Mouse (Mus musculus) kidney, embryonic 14.5 days (tissue): ENCODE measurements around the gene Mms19. TPM values are rescaled to one million over a fixed set of nuclear protein-coding genes. Genes with fewer than 3 reads are reported as not detected.
A peak's percentile ranks its signal among the peaks of the same experiment; 100 is the strongest.

Experiments used
- ATAC-seq: fragments of 200-750 bp; cut with Nextera tagmentation; 2 replicates; pipeline ENCODE4 v1.8.0; 2017; ENCODE audit warnings: moderate number of reproducible peaks, mild to moderate bottlenecking, moderate TSS enrichment, moderate library complexity; ENCODE audit not compliant: low FRiP score, low TSS enrichment
- H3K27ac ChIP-seq: fragments of 300-500 bp; sonication (generic); 2 replicates; pipeline ENCODE4 v1.5.1; 2014; ENCODE audit warnings: low read depth, mild to moderate bottlenecking, low read length, moderate library complexity, mixed read lengths
- H3K27me3 ChIP-seq: fragments of 300-500 bp; sonication (generic); 2 replicates; pipeline ENCODE4 v1.6.1; 2014; ENCODE audit warnings: mild to moderate bottlenecking, low read length; ENCODE audit not compliant: control insufficient read depth, insufficient read depth
- H3K36me3 ChIP-seq: fragments of 300-500 bp; sonication (generic); 2 replicates; pipeline ENCODE4 v1.6.1; 2014; ENCODE audit warnings: low read length, mixed read lengths; ENCODE audit not compliant: control insufficient read depth, insufficient read depth
- H3K4me1 ChIP-seq: fragments of 300-500 bp; sonication (generic); 2 replicates; pipeline ENCODE4 v1.6.1; 2014; ENCODE audit warnings: low read length, mixed read lengths; ENCODE audit not compliant: control insufficient read depth, insufficient read depth
- H3K4me2 ChIP-seq: fragments of 300-500 bp; sonication (generic); replicated peaks from 2 replicates; pipeline ENCODE4 v1.6.1; 2014; ENCODE audit warnings: low read depth, mild to moderate bottlenecking, low read length
- H3K4me3 ChIP-seq: fragments of 300-500 bp; sonication (generic); 2 replicates; pipeline ENCODE4 v1.5.1; 2014; ENCODE audit warnings: mild to moderate bottlenecking, low read length
- H3K9ac ChIP-seq: fragments of 300-500 bp; sonication (generic); 2 replicates; pipeline ENCODE4 v1.6.1; 2014; ENCODE audit warnings: low read depth, mild to moderate bottlenecking, low read length, moderate library complexity
- H3K9me3 ChIP-seq: fragments of 300-500 bp; sonication (generic); 2 replicates; pipeline ENCODE4 v1.6.1; 2016; ENCODE audit warnings: low read length; ENCODE audit not compliant: control insufficient read depth
- WGBS: fragments of 180-500 bp; shearing (Covaris S2); extraction: QIAGEN DNeasy Blood & Tissue Kit; methylation state at CpG from one replicate; pipeline ENCODE4 v1.1.7; 2014; 5-methylcytosine and 5-hydroxymethylcytosine counted together
- polyA plus RNA-seq: library from polyadenylated mRNA; unstranded; fragments of >200 nt; fragmentation: Nextera tagmentation; extraction: Ambion mirVana; gene quantifications from 2 replicates; pipeline ENCODE4 v1.2.1, GENCODE M21; 2014

Gene Mms19
- polyA plus RNA-seq, 1 experiment from 2014 or later: 42.3 TPM

- H3K9ac ChIP-seq: no peak overlapping the region
- H3K27me3 ChIP-seq: no peaks in the 10 kb centered on the region
- no peak for ATAC-seq
- no peak overlapping the region for H3K4me3 ChIP-seq
- no peaks in the 10 kb centered on the region for H3K9me3 ChIP-seq
- 77% methylated on average over 6 of the region's 6 CpGs for WGBS
- no peaks in the 10 kb centered on the region for H3K36me3 ChIP-seq
- H3K27ac ChIP-seq: no peak overlapping the region
- peaks cover 27% of the 10 kb centered on the region for H3K4me1 ChIP-seq
- no peak overlapping the region for H3K4me2 ChIP-seq
These were observed 34.0 kb upstream of the Mms19 start for GRCm38 (mm10) chr19:42015001-42015400.

- Histone ChIP-seq H3K27ac (peak overlapping the region; percentile 47; the same call in 1 of the 2 replicates), H3K9me3 (no peaks in the 10 kb centered on the region), H3K4me2 (no peak overlapping the region), H3K36me3 (no peaks in the 10 kb centered on the region), H3K9ac (no peak overlapping the region), H3K27me3 (no peaks in the 10 kb centered on the region), H3K4me1 (peaks cover 27% of the 10 kb centered on the region), H3K4me3 (no peak overlapping the region)
- 52% methylated on average over 3 of the region's 3 CpGs for WGBS
- peak; percentile 71 for ATAC-seq
These were observed 33.4 kb upstream of the Mms19 start for GRCm38 (mm10) chr19:42014231-42014825.

- Histone ChIP-seq H3K36me3 (no peaks in the 10 kb centered on the region), H3K4me3 (no peak overlapping the region), H3K4me1 (peaks cover 24% of the 10 kb centered on the region), H3K4me2 (no peak overlapping the region), H3K9ac (no peak overlapping the region), H3K27ac (no peak overlapping the region), H3K27me3 (no peaks in the 10 kb centered on the region), H3K9me3 (no peaks in the 10 kb centered on the region)
- ATAC-seq: 0 out of 2 replicates have a peak, but pooled peaks have one; percentile 17
- WGBS: 55% methylated on average over 7 of the region's 7 CpGs
These were observed 30.2 kb upstream of the Mms19 start for GRCm38 (mm10) chr19:42011123-42011522.

GRCm38 (mm10) chr19:42010436-42010835 lies 29.5 kb upstream of the Mms19 start:
- H3K9ac ChIP-seq: no peak overlapping the region
- no peaks in the 10 kb centered on the region for H3K27me3 ChIP-seq
- H3K4me2 ChIP-seq: no peak overlapping the region
- no peaks in the 10 kb centered on the region for H3K9me3 ChIP-seq
- H3K36me3 ChIP-seq: no peaks in the 10 kb centered on the region
- WGBS: 37% methylated on average over 4 of the region's 4 CpGs
- H3K4me1 ChIP-seq: peaks cover 31% of the 10 kb centered on the region
- H3K27ac ChIP-seq: no peak overlapping the region
- H3K4me3 ChIP-seq: no peak overlapping the region
- no peak for ATAC-seq

GRCm38 (mm10) chr19:42009067-42009466 lies 28.1 kb upstream of the Mms19 start:
- no peaks in the 10 kb centered on the region for H3K27me3 ChIP-seq
- WGBS: 24% methylated on average over 7 of the region's 7 CpGs
- ATAC-seq: no peak
- H3K4me3 ChIP-seq: no peak overlapping the region
- no peak overlapping the region for H3K4me2 ChIP-seq
- peaks cover 35% of the 10 kb centered on the region for H3K4me1 ChIP-seq
- H3K9me3 ChIP-seq: no peaks in the 10 kb centered on the region
- no peak overlapping the region for H3K9ac ChIP-seq
- no peaks in the 10 kb centered on the region for H3K36me3 ChIP-seq
- peak overlapping the region; percentile 59; the same call in 1 of the 2 replicates for H3K27ac ChIP-seq

GRCm38 (mm10) chr19:42008586-42008985 lies 27.6 kb upstream of the Mms19 start:
- H3K36me3 ChIP-seq: no peaks in the 10 kb centered on the region
- no peaks in the 10 kb centered on the region for H3K9me3 ChIP-seq
- WGBS: 41% methylated on average over 3 of the region's 3 CpGs
- H3K27ac ChIP-seq: peak overlapping the region; percentile 59; the same call in 1 of the 2 replicates
- no peak overlapping the region for H3K4me3 ChIP-seq
- no peaks in the 10 kb centered on the region for H3K27me3 ChIP-seq
- H3K4me2 ChIP-seq: no peak overlapping the region
- no peak for ATAC-seq
- peaks cover 35% of the 10 kb centered on the region for H3K4me1 ChIP-seq
- H3K9ac ChIP-seq: no peak overlapping the region

GRCm38 (mm10) chr19:42006568-42006967 lies 25.6 kb upstream of the Mms19 start:
- 45% methylated on average over 8 of the region's 8 CpGs for WGBS
- Histone ChIP-seq H3K36me3 (no peaks in the 10 kb centered on the region), H3K27me3 (no peaks in the 10 kb centered on the region), H3K9me3 (no peaks in the 10 kb centered on the region), H3K4me1 (peaks cover 37% of the 10 kb centered on the region), H3K27ac (no peak overlapping the region), H3K9ac (no peak overlapping the region), H3K4me2 (no peak overlapping the region), H3K4me3 (no peak overlapping the region)
- ATAC-seq: no peak

- no peak for ATAC-seq
- 65% methylated on average over 3 of the region's 3 CpGs for WGBS
These were observed 24.7 kb upstream of the Mms19 start for GRCm38 (mm10) chr19:42005616-42006015.

GRCm38 (mm10) chr19:42004258-42004657 lies 23.3 kb upstream of the Mms19 start:
- no peak overlapping the region for H3K4me2 ChIP-seq
- H3K36me3 ChIP-seq: no peaks in the 10 kb centered on the region
- no peaks in the 10 kb centered on the region for H3K27me3 ChIP-seq
- no peaks in the 10 kb centered on the region for H3K9me3 ChIP-seq
- H3K27ac ChIP-seq: no peak overlapping the region
- WGBS: 75% methylated on average over 6 of the region's 6 CpGs
- no peak overlapping the region for H3K4me3 ChIP-seq
- H3K4me1 ChIP-seq: peaks cover 45% of the 10 kb centered on the region
- no peak overlapping the region for H3K9ac ChIP-seq
- ATAC-seq: no peak

More at GRCm38 (mm10) chr19:42005616-42006015, 24.7 kb upstream of the Mms19 start:
- peaks cover 41% of the 10 kb centered on the region for H3K4me1 ChIP-seq
- no peaks in the 10 kb centered on the region for H3K9me3 ChIP-seq
- no peak overlapping the region for H3K9ac ChIP-seq
- H3K27me3 ChIP-seq: no peaks in the 10 kb centered on the region
- 0 out of 2 replicates have a peak overlapping the region, but pooled peaks have one; percentile 8 for H3K27ac ChIP-seq
- no peak overlapping the region for H3K4me2 ChIP-seq
- H3K36me3 ChIP-seq: no peaks in the 10 kb centered on the region
- no peak overlapping the region for H3K4me3 ChIP-seq
